Mouse (Mus musculus): ENCODE measurements at regions not wholly inside any gene's neighbourhood (a gene's known extent, or its start where the extent isn't known, plus 50 kb on each side); places are given as distances from the start of the nearest gene placed in this dataset.

DNA sequence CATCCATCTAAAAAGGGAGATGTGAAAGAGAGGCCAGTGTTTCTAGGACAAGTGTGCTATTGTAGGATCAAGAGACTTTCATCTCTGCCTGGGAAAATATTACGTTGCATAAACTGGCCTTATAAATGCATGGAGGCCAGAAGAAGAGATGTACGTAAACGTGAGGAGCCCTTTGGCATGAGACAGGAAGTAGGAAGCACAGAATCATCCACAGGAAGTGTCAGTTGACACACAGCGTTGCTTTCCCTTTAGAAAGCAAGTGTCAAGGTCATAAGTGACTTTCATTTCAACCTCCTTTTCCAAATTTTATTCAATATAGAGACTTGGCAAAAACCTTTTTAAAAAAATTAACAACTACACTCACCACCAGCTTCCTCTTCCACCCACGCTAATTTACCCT lies 175.2 kb downstream of the Klf7 start:
- H3K9ac ChIP-seq = no peak overlapping the region
- H3K4me3 ChIP-seq = no peak overlapping the region
- no peaks in the 10 kb centered on the region for H3K4me1 ChIP-seq (replicated peaks)
- H3K4me2 ChIP-seq = no peak overlapping the region
- 73% methylated on average over 5 of the region's 5 CpGs for WGBS
- no peak overlapping the region for H3K27ac ChIP-seq (replicated peaks)
- no peaks in the 10 kb centered on the region for H3K27me3 ChIP-seq
- H3K36me3 ChIP-seq = no peaks in the 10 kb centered on the region
- no peaks in the 10 kb centered on the region for H3K9me3 ChIP-seq
- no peak for ATAC-seq (ENCODE audit: low read depth)

DNA sequence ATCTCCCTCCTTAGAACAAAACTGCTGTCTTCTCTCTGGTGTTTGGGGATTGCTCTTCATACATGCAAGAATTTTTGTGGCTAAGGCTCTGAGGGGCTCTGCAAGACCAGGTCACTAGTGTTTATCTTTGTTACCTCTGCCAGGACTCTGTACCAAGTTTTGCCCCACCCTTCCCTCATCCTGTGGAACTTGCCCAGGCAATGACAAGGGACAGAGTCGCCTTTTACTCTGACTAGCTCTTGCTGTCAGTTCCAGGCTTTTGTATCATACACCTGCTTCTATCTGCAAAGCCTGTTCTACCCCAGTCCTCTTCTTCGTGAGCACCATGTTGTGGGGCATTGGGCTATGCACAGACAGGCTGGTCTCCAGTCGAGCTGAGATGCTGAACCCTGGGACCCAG lies 175.7 kb upstream of the 4933402D24Rik start:
- 31% methylated on average over 3 of the region's 3 CpGs for WGBS
- Histone ChIP-seq H3K9me3 (no peaks in the 10 kb centered on the region), H3K4me3 (no peak overlapping the region), H3K4me2 (no peak overlapping the region), H3K27me3 (no peaks in the 10 kb centered on the region), H3K27ac (replicated peaks) (no peak overlapping the region), H3K4me1 (replicated peaks) (no peaks in the 10 kb centered on the region), H3K9ac (no peak overlapping the region), H3K36me3 (no peaks in the 10 kb centered on the region)
- no peak for ATAC-seq (ENCODE audit: low read depth)

DNA sequence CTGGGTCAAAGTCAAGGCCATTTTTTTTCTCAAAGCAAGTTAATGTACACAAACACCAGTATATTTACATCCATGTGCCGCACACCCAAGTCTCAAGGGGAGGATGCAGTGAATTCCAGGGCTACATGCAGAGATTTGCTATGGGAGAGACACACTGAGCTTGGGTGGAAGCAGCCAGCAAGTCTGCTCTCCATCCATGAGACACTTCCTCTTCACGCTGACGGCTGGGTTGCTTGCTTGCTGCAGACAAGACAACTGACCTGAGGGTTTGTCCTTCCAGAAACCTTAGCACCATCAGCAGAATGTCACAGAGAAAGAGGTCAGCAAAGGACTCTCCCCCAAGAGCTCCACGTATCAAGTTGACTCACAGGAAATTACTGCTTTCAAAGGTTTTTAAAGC lies 169.3 kb upstream of the 4933402D24Rik start:
- H3K9me3 ChIP-seq = no peaks in the 10 kb centered on the region
- 73% methylated on average over 4 of the region's 4 CpGs for WGBS
- peaks cover 15% of the 10 kb centered on the region for H3K27me3 ChIP-seq
- H3K36me3 ChIP-seq = no peaks in the 10 kb centered on the region
- H3K4me1 ChIP-seq (replicated peaks) = no peaks in the 10 kb centered on the region
- H3K9ac ChIP-seq = no peak overlapping the region
- H3K4me3 ChIP-seq = no peak overlapping the region
- H3K4me2 ChIP-seq = no peak overlapping the region
- ATAC-seq (ENCODE audit: low read depth) = no peak
- H3K27ac ChIP-seq (replicated peaks) = no peak overlapping the region

DNA sequence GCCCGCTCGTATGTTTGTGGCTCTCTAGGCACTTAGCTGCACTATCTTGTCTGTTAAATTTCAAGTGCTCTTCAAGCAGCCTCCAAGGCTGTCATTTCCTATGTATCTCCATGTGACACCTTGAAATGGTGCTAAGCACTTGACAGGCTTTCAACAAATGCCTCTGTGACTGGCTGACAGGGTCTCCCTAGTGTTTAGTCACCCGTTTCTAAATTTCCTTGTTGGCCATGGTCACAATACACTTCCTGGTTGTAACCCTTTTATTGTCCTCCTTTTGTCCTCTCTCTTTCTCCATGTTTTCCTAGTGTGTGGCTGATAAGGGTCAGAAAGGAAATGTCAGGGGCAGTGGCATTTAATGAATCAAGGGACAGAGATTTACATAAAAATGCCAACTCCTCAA lies 168.4 kb upstream of the 4933402D24Rik start:
- peaks cover 15% of the 10 kb centered on the region for H3K27me3 ChIP-seq
- no peak overlapping the region for H3K4me2 ChIP-seq
- 49% methylated on average over 3 of the region's 3 CpGs for WGBS
- no peaks in the 10 kb centered on the region for H3K36me3 ChIP-seq
- no peaks in the 10 kb centered on the region for H3K9me3 ChIP-seq
- no peak for ATAC-seq (ENCODE audit: low read depth)
- H3K9ac ChIP-seq = no peak overlapping the region
- H3K27ac ChIP-seq (replicated peaks) = no peak overlapping the region
- H3K4me1 ChIP-seq (replicated peaks) = peaks cover 4% of the 10 kb centered on the region; the same call in 1 of the 2 replicates
- H3K4me3 ChIP-seq = no peak overlapping the region

DNA sequence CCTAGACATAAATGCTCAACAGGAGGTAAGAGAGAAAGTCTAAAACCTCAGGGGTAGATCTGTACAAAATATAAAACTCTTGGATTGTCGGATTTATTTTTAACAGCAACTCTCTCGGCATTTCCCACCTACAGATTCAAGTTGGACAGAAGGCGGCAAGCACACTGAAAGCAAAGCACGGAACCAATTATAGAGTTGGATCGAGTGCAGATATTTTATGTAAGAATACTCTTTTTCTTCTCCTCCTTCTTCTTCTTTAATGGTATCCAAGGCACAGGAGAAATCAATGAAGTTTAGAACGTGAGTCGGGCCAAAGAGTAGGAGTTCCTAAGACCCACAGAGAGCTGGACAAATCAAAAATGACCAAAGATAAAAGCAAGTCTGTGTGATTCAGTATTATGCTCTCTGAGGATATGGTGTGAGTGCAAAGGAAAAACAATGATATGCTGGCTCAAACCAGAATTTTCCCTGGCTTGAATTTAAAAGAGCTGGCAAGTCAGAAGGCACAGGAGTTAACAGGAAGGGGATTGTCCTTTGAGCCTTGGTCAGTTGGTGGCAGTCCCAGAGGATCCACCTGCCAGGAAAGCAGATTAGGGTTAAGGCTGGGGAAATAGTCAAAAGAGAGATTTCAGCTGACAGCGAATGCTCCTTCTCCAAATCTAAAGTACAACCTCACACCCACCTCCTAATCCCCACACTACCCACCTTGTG lies 165.7 kb upstream of the 4933402D24Rik start:
- H3K4me2 ChIP-seq = no peak overlapping the region
- WGBS = 89% methylated on average over 8 of the region's 8 CpGs
- no peaks in the 10 kb centered on the region for H3K9me3 ChIP-seq
- no peak overlapping the region for H3K9ac ChIP-seq
- no peak overlapping the region for H3K27ac ChIP-seq (replicated peaks)
- ATAC-seq (ENCODE audit: low read depth) = no peak
- peaks cover 15% of the 10 kb centered on the region for H3K27me3 ChIP-seq
- H3K4me3 ChIP-seq = no peak overlapping the region
- peaks cover 7% of the 10 kb centered on the region; the same call in 1 of the 2 replicates for H3K4me1 ChIP-seq (replicated peaks)
- H3K36me3 ChIP-seq = no peaks in the 10 kb centered on the region

DNA sequence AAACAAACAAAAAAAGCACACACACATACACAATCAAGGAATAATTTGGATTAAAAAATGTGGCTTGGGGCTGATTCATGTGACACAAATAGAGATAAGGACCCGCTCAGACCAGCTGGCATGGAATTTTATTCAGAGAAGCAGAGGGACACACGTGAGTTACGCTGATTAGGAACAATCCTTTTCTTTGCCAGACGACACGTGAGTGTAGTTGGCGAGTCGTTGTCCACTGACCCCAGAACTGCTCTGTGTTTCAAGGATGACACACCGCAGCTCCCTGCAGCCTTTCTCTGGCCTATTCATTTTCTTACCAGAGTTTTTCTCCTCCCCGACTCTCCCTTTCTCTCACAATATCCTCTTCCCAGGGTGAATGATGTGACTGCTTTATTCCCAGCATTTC lies 163.4 kb upstream of the 4933402D24Rik start:
- Histone ChIP-seq H3K4me1 (replicated peaks) (peaks cover 7% of the 10 kb centered on the region; the same call in 1 of the 2 replicates), H3K9ac (no peak overlapping the region), H3K27ac (replicated peaks) (no peak overlapping the region), H3K9me3 (no peaks in the 10 kb centered on the region), H3K36me3 (no peaks in the 10 kb centered on the region), H3K27me3 (peaks cover 10% of the 10 kb centered on the region), H3K4me3 (no peak overlapping the region), H3K4me2 (no peak overlapping the region)
- no peak for ATAC-seq (ENCODE audit: low read depth)
- 34% methylated on average over 9 of the region's 9 CpGs for WGBS

DNA sequence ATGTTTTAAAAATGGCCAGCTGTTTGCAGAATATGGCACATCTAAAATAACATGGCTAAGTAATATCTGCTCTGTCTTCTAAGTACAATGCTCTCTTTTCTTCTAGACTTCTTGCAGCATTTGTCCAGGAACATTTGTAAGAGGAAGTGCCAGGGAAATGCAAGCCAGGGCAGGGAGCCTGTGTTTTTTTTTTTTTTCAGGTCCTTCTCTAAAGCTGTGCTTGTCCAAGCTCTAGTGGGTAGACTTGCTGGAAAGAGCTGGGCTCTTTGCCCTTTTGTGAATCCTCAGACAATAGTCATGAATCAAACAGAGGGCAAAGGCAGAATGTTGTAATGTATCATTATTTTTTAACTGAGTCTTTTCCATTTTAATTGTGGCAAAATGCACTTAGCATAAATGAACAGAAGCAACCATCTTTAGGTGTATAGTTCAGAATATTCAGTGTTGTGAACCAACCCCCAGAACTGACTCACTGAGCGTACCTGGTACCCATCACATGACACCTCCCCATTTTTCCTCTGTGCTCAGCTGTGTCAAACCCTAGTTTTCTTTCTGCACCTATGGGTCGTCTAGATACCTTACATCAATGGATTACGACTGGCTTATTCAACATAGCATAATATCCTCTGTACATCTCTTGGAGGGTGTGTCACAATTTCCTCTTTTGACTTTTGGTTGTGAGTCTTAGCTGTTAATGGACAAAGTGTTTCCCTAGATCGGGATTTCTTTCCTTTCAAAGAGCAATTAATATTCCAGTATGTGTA lies 160.5 kb upstream of the 4933402D24Rik start:
- Histone ChIP-seq H3K36me3 (no peaks in the 10 kb centered on the region), H3K9ac (no peak overlapping the region), H3K4me2 (no peak overlapping the region), H3K4me3 (no peak overlapping the region), H3K27ac (replicated peaks) (no peak overlapping the region), H3K9me3 (no peaks in the 10 kb centered on the region), H3K27me3 (peaks cover 8% of the 10 kb centered on the region), H3K4me1 (replicated peaks) (peaks cover 7% of the 10 kb centered on the region; the same call in 1 of the 2 replicates)
- ATAC-seq (ENCODE audit: low read depth) = no peak
- WGBS = 88% methylated on average over 4 of the region's 4 CpGs

DNA sequence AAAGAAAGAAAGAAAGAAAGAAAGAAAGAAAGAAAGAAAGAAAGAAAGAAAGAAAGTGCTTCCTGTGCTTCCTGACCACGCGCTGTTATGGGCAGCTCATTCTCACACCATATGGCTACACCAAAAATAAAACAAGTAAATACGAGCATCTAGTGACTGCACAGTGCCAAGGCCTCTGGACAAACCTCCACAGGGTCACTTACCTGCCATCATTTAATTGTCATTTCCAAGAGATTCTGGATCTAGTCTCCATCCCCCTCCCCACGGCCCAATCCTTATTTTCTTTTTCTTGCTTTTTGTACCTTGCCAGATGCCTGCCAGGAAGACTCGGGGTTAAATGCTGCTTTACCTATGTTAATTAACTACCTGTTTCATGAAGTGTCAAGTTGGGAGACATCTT lies 159.8 kb upstream of the 4933402D24Rik start:
- ATAC-seq (ENCODE audit: low read depth) = no peak
- no peaks in the 10 kb centered on the region for H3K9me3 ChIP-seq
- no peak overlapping the region for H3K4me3 ChIP-seq
- H3K4me2 ChIP-seq = no peak overlapping the region
- no peaks in the 10 kb centered on the region for H3K36me3 ChIP-seq
- peaks cover 7% of the 10 kb centered on the region; the same call in 1 of the 2 replicates for H3K4me1 ChIP-seq (replicated peaks)
- H3K27me3 ChIP-seq = peaks cover under 1% of the 10 kb centered on the region; the same call in 1 of the 2 replicates
- 90% methylated on average over 5 of the region's 5 CpGs for WGBS
- no peak overlapping the region for H3K27ac ChIP-seq (replicated peaks)
- no peak overlapping the region for H3K9ac ChIP-seq

DNA sequence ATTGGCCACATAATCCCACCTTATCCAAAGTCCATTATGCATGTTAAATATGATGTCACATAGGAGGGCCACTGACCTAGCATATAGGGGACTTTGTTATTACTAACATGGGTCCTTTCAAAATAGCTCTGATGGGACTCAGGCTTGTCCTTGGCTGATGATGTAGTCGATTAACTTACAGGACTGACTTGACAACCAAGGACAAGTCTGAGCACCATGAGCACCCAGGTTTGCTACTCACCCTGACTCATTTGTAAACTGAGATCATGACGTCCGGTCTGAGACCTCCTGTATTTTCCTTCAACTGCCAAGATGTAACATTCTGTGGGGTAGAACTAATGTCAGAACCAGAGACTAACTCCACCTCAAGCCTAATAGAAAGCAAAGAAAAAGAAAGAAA lies 159.3 kb upstream of the 4933402D24Rik start:
- no peak overlapping the region for H3K9ac ChIP-seq
- no peak overlapping the region for H3K27ac ChIP-seq (replicated peaks)
- H3K4me2 ChIP-seq = no peak overlapping the region
- H3K9me3 ChIP-seq = no peaks in the 10 kb centered on the region
- no peak for ATAC-seq (ENCODE audit: low read depth)
- H3K4me1 ChIP-seq (replicated peaks) = peaks cover 7% of the 10 kb centered on the region; the same call in 1 of the 2 replicates
- H3K36me3 ChIP-seq = no peaks in the 10 kb centered on the region
- H3K4me3 ChIP-seq = no peak overlapping the region
- no peaks in the 10 kb centered on the region for H3K27me3 ChIP-seq
- WGBS = 90% methylated on average over 3 of the region's 3 CpGs

DNA sequence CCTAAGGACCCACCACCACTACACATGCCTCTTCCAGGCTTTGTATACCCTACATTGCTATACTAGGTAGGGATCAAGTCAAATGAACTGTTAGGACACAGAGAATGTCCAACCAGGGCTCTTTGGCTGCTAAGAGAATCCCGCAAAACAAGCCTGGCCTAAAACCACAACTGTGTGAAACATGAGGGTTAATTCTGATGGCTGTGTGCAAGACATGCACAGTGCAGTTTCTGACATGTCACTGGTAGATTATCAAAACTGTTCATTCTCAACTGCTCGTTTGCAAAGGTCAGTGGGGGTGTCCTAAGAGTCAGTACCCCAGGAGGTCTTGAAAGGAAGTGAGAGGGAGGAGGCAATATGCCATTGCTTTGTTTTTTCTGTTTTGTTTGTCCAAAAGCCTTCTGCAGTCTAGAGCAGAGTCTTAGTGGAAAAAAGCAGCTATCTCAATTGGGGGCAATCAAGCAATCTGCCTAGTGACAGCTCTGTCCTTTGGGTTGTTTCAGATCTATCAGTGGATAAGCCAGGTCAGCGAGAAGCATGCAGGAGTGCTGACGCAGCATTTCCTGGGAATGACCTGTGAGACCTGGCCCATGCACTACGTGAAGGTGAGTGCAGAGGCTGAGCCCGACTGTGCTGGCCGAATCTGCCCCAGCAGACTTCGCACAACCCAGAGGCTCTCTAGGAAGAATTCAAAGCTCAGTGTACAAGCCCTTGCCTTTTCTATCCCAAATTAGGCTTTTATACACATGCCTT lies 151.3 kb upstream of the 4933402D24Rik start:
- no peaks in the 10 kb centered on the region for H3K27me3 ChIP-seq
- no peak overlapping the region for H3K4me3 ChIP-seq
- ATAC-seq (ENCODE audit: low read depth) = no peak
- no peaks in the 10 kb centered on the region for H3K4me1 ChIP-seq (replicated peaks)
- no peak overlapping the region for H3K9ac ChIP-seq
- H3K4me2 ChIP-seq = no peak overlapping the region
- H3K27ac ChIP-seq (replicated peaks) = no peak overlapping the region
- 46% methylated on average over 8 of the region's 8 CpGs for WGBS
- no peaks in the 10 kb centered on the region for H3K9me3 ChIP-seq
- H3K36me3 ChIP-seq = no peaks in the 10 kb centered on the region

DNA sequence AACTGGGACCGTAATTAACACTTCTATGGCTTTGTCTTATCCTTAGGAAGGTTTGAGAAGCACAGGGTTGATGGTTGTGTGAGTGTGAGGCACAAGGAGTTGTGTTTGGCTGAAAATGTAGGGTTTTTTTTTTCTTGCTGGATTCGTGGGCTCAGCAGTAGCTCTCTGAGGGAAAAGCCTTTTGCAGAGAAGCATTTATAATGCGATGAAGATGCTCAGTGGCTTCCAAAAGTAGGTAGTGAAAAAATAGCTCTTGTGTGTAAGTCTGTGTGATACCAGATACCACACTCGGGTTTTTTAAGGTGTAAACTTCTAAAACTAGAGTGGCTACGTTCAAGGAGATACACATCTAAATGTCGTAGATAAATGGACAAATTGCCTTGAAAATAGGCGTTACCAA lies 149.1 kb upstream of the 4933402D24Rik start:
- Histone ChIP-seq H3K4me3 (no peak overlapping the region), H3K4me2 (no peak overlapping the region), H3K4me1 (replicated peaks) (no peaks in the 10 kb centered on the region), H3K36me3 (no peaks in the 10 kb centered on the region), H3K9me3 (no peaks in the 10 kb centered on the region), H3K27ac (replicated peaks) (no peak overlapping the region), H3K9ac (no peak overlapping the region), H3K27me3 (no peaks in the 10 kb centered on the region)
- ATAC-seq (ENCODE audit: low read depth) = no peak
- WGBS = 71% methylated on average over 7 of the region's 7 CpGs

Data from neural tube, embryonic 13.5 days (tissue).